Mouse (Mus musculus) kidney, postnatal 0 days (tissue): Measurements from ENCODE around the gene Dtx3. TPM values are rescaled to one million over a fixed set of nuclear protein-coding genes. Genes with fewer than 3 reads are reported as not detected.

Experiments used
- ATAC-seq: fragments of 200-750 bp; cut with Nextera tagmentation; replicated peaks from 2 replicates; pipeline ENCODE4 v1.8.0; 2017; ENCODE audit warnings: low read depth, moderate number of reproducible peaks, moderate TSS enrichment, moderate library complexity; ENCODE audit not compliant: low FRiP score
- DNase-seq: peaks from one replicate; pipeline ENCODE4 v3.0.0-alpha.2; 2016; ENCODE audit warnings: low spot score
- H3K27ac ChIP-seq: fragments of 300-500 bp; sonication (generic); 2 replicates; pipeline ENCODE4 v1.5.1; 2014; ENCODE audit warnings: mild to moderate bottlenecking
- H3K27me3 ChIP-seq: fragments of 300-500 bp; sonication (generic); 2 replicates; pipeline ENCODE4 v1.6.1; 2014; ENCODE audit warnings: low read length, mixed read lengths; ENCODE audit not compliant: insufficient read depth
- H3K36me3 ChIP-seq: fragments of 300-500 bp; sonication (generic); 2 replicates; pipeline ENCODE4 v1.6.1; 2014; ENCODE audit warnings: low read length, mixed read lengths; ENCODE audit not compliant: insufficient read depth
- H3K4me1 ChIP-seq: fragments of 300-500 bp; sonication (generic); replicated peaks from 2 replicates; pipeline ENCODE4 v1.6.1; 2014; ENCODE audit warnings: antibody characterized with exemption, low read length, mixed read lengths; ENCODE audit not compliant: insufficient read depth
- H3K4me2 ChIP-seq: fragments of 300-500 bp; sonication (generic); 2 replicates; pipeline ENCODE4 v1.6.1; 2014; ENCODE audit warnings: mild to moderate bottlenecking, low read length, moderate library complexity, mixed read lengths
- H3K4me3 ChIP-seq: fragments of 300-500 bp; sonication (generic); replicated peaks from 2 replicates; pipeline ENCODE4 v1.5.1; 2014; ENCODE audit warnings: low read depth, low read length
- H3K9ac ChIP-seq: fragments of 300-500 bp; sonication (generic); 2 replicates; pipeline ENCODE4 v1.6.1; 2014; ENCODE audit warnings: low read depth, low read length
- H3K9me3 ChIP-seq: fragments of 300-500 bp; sonication (generic); replicated peaks from 2 replicates; pipeline ENCODE4 v1.6.1; 2016; ENCODE audit warnings: low read length, inconsistent platforms, mixed read lengths
- CTCF ChIP-seq: IDR thresholded peaks from 2 replicates; pipeline ENCODE4 v1.5.1; 2016; ENCODE audit warnings: antibody characterized with exemption, low read depth, mild to moderate bottlenecking, moderate library complexity
- WGBS: fragments of 180-500 bp; shearing (Covaris S2); extraction: QIAGEN DNeasy Blood & Tissue Kit; methylation state at CpG from one replicate; pipeline ENCODE4 v1.1.7; 2014; 5-methylcytosine and 5-hydroxymethylcytosine counted together
- polyA plus RNA-seq: library from polyadenylated mRNA; unstranded; fragments of >200 nt; fragmentation: Nextera tagmentation; extraction: Ambion mirVana; gene quantifications from 2 replicates; pipeline ENCODE4 v1.2.1, GENCODE M21; 2015

Dtx3 gene
- polyA plus RNA-seq, 1 experiment from 2014 or later, result 85.1 TPM

- DNase-seq, result no peak
- H3K4me3 ChIP-seq, result no peak overlapping the region
- no peak overlapping the region for H3K9ac ChIP-seq
- peaks cover 5% of the 10 kb centered on the region for H3K27me3 ChIP-seq
- no peak for TF ChIP-seq CTCF
- H3K4me1 ChIP-seq, result peaks cover 19% of the 10 kb centered on the region; the same call in 1 of the 2 replicates
- no peak overlapping the region for H3K4me2 ChIP-seq
- H3K9me3 ChIP-seq, result no peaks in the 10 kb centered on the region
- H3K36me3 ChIP-seq, result no peaks in the 10 kb centered on the region
- WGBS, result 85% methylated on average over 7 of the region's 7 CpGs
- H3K27ac ChIP-seq, result no peak overlapping the region
- ATAC-seq, result no peak
Observed at GRCm38 (mm10) chr10:127174170-127174569, 21.4 kb downstream of the Dtx3 start.

DNA sequence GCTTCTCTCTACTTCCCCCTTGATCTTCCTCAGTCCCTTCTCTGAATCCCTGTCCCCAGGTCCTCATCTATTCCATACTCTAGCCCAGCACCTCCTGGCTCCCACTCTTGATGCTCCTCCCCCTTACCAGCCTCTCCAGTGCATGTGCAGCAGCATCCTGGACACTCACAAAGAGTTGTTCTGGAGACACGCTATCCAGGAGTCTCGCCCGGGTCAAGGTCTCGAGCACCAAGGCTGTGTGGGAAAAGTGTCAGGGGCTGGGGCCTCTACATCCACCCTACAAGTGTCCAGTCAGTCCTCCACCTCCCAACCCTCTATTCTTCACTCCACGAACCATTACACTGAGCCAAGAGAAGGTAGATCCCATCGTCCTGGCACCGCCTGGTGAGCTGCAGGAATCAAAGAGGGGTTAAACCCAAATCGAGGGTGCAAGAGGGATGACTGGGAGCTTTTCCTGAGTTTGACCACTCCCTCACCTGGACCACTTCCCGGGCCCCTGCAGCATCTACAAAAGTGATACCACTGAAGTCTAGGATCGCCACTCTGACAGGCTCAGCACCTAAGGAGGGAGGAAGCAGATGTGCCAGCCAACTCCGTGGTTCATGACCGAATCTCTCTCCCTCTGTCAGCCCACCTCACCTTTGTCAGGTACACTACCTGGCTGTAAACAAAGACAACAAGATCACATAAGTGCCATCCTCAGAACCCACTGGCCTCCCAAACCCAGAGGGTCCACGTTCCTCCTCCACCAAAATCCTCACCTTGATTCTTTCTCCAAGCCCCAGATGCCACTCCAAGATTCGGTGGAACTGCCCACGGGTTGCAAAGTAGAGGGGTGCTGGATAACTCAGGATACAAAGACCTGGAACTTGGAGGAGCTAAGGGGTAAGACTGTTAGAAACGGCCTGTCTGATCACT lies 22.1 kb downstream of the Dtx3 start:
- Histone ChIP-seq H3K27ac (no peak overlapping the region), H3K27me3 (peaks cover 4% of the 10 kb centered on the region; the same call in 1 of the 2 replicates), H3K9me3 (no peaks in the 10 kb centered on the region), H3K9ac (no peak overlapping the region), H3K4me3 (no peak overlapping the region), H3K4me1 (peaks cover 12% of the 10 kb centered on the region; the same call in 1 of the 2 replicates), H3K4me2 (no peak overlapping the region), H3K36me3 (no peaks in the 10 kb centered on the region)
- no peak for TF ChIP-seq CTCF
- no peak for DNase-seq
- WGBS, result 81% methylated on average over 16 of the region's 16 CpGs
- no peak for ATAC-seq

DNA sequence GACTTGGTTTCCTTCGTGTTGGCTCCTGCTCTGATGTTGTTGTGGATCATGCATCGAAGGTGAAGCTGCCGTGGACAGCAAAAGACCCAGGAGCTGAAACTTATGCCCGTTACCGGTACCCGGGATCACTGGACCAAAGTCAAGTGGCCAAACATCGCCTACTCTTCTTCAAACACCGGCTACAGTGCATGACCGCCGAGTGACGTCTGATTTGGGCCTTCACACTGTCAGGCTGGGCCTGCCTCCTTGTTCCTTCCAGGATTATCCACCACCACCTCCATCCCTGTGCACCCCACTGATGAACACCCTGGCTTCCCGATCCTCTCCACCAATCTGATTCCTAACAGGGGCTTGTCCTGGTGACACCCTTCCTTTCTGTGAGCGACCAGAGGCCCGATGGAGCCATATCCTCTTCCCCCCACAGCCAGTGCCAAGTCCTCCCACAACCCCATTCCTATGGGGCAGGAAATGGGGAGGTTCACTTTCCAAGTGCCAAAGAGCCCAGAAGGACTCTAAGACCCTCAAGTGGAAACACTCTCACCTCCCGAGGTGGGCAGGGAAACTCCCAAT lies 23.8 kb downstream of the Dtx3 start:
- Histone ChIP-seq H3K4me1 (0 out of 2 replicates have a peak, but pooled peaks cover 3% of the 10 kb centered on the region), H3K27ac (no peak overlapping the region), H3K4me3 (no peak overlapping the region), H3K4me2 (no peak overlapping the region), H3K9me3 (no peaks in the 10 kb centered on the region), H3K27me3 (no peaks in the 10 kb centered on the region), H3K36me3 (no peaks in the 10 kb centered on the region), H3K9ac (no peak overlapping the region)
- ATAC-seq (no peak), DNase-seq (no peak)
- TF ChIP-seq CTCF, result no peak
- WGBS, result 86% methylated on average over 15 of the region's 15 CpGs

DNA sequence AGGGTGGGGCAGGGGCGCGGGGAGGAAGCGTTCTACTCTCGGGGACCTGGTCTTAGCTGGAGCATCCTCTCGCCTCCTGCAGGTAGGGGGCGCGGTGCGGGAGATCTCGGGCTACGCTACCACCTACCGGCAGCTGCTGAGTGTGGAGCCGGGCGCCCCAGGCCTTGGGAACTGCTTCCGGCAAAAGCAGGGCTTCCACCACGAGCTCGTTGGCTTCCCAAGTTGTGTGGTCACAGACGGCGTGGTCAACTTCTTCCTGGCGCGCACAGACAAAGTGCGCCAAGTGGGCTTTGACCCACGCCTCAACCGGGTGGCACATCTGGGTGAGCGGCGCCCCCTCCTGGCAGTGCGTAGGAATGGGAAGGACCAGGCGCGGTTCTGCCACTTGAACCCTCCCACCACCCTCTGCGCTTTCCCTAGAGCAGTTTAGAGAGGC lies 24.7 kb downstream of the Dtx3 start:
- under 1% methylated on average over 28 of the region's 29 CpGs for WGBS
- H3K27me3 ChIP-seq, result no peaks in the 10 kb centered on the region

DNA sequence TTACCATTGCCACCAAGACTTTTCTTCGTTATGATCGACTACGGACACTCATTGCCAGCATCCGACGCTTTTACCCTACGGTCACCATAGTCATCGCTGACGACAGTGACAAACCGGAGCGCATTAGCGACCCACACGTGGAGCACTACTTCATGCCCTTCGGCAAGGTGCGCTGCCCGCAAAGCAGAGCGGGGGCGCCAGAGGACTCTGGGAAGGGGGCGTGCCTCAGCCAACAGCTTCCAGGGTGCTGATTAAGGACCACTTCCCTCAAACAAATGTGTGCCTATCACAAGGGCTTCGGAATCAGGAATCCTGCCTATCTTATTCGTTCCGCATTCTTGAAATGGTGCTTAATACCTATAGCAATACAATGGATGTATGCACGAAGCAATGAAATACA lies 25.5 kb downstream of the Dtx3 start:
- 6% methylated on average over 22 of the region's 22 CpGs for WGBS
- no peak for DNase-seq

More for the DNA sequence above, 24.7 kb downstream of the Dtx3 start:
- H3K27ac ChIP-seq, result no peak overlapping the region
- ATAC-seq (peak; percentile 70), DNase-seq (peak; percentile 77)
- no peaks in the 10 kb centered on the region for H3K9me3 ChIP-seq
- peaks cover 3% of the 10 kb centered on the region; the same call in 1 of the 2 replicates for H3K4me1 ChIP-seq
- peak; percentile 83 for TF ChIP-seq CTCF
- H3K4me2 ChIP-seq, result peak overlapping the region; percentile 64
- H3K9ac ChIP-seq, result no peak overlapping the region
- H3K4me3 ChIP-seq, result peak overlapping the region; percentile 25
- H3K36me3 ChIP-seq, result no peaks in the 10 kb centered on the region

DNA sequence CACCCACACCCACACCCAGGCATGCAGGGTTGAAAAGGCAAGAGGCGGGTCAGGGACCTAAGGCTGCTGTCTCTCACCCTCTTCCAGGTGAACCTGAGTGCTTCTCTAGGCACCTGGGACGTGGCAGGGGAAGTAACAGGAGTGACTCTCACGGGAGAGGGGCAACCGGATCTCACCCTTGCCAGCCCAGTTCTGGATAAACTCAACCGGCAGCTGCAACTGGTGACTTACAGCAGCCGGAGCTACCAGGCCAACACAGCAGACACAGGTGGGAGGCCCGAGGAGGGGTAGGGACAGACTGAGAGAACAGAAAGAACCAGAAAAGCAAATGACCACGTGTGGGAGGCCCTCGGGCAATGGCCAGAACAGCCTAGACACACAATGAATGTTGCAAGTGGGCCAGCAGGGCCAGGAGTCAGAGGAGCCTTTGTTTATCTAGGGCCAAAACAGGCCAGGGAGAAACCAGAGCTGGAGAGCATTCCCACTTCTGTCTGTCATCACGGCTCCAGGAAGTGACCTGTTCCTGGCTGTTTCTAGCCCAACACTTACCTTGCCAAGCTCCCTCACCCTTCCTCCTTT lies 27.8 kb downstream of the Dtx3 start:
- Histone ChIP-seq H3K27ac (no peak overlapping the region), H3K9me3 (no peaks in the 10 kb centered on the region), H3K36me3 (no peaks in the 10 kb centered on the region), H3K4me2 (no peak overlapping the region), H3K4me3 (no peak overlapping the region), H3K4me1 (peaks cover 9% of the 10 kb centered on the region; the same call in 1 of the 2 replicates), H3K9ac (no peak overlapping the region), H3K27me3 (no peaks in the 10 kb centered on the region)
- no peak for TF ChIP-seq CTCF
- ATAC-seq (no peak), DNase-seq (no peak)
- WGBS, result 40% methylated on average over 10 of the region's 10 CpGs

More for the DNA sequence above, 25.5 kb downstream of the Dtx3 start:
- H3K9ac ChIP-seq, result no peak overlapping the region
- TF ChIP-seq CTCF, result peak; percentile 48; the same call in 1 of the 2 replicates
- ATAC-seq, result no peak
- H3K27ac ChIP-seq, result no peak overlapping the region
- H3K4me2 ChIP-seq, result peak overlapping the region; percentile 64
- peak overlapping the region; percentile 25 for H3K4me3 ChIP-seq
- peaks cover 9% of the 10 kb centered on the region; the same call in 1 of the 2 replicates for H3K4me1 ChIP-seq
- no peaks in the 10 kb centered on the region for H3K9me3 ChIP-seq
- no peaks in the 10 kb centered on the region for H3K27me3 ChIP-seq
- H3K36me3 ChIP-seq, result no peaks in the 10 kb centered on the region
